Mouse (Mus musculus) liver, adult 2 months (tissue): ENCODE data around the gene Gm7849. TPM values are rescaled to one million over a fixed set of nuclear protein-coding genes. Genes with fewer than 3 reads are reported as not detected.
"Not testable (repeated sequence)": the region's sequence is repeated elsewhere in the genome, so short reads cannot be mapped to it uniquely, and the experiment has no call there.

Experiments used
- DNase-seq: peaks from one replicate; pipeline ENCODE4 v3.0.0-alpha.2; 2011; ENCODE audit warnings: low read depth, low spot score; ENCODE audit errors: extremely low read depth
- H3K27ac ChIP-seq: fragments of 200-500 bp; replicated peaks from 2 replicates; pipeline ENCODE4 v1.5.1; 2012; ENCODE audit warnings: low read depth, mild to moderate bottlenecking, control low read depth, inconsistent platforms, low read length; ENCODE audit not compliant: insufficient read depth
- H3K27me3 ChIP-seq: fragments of 200-500 bp; 2 replicates; pipeline ENCODE4 v1.6.1; 2012; ENCODE audit warnings: mild to moderate bottlenecking, moderate library complexity, low read length, inconsistent platforms; ENCODE audit not compliant: control insufficient read depth, insufficient read depth
- H3K36me3 ChIP-seq: fragments of 200-500 bp; 2 replicates; pipeline ENCODE4 v1.6.1; 2012; ENCODE audit warnings: low read length, inconsistent platforms; ENCODE audit not compliant: control insufficient read depth, insufficient read depth
- H3K4me1 ChIP-seq: fragments of 200-500 bp; 2 replicates; pipeline ENCODE4 v1.6.1; 2011; ENCODE audit warnings: low read length; ENCODE audit not compliant: control insufficient read depth, insufficient read depth
- H3K4me3 ChIP-seq: fragments of 200-500 bp; 2 replicates; pipeline ENCODE4 v1.5.1; 2011; ENCODE audit warnings: low read depth, mild to moderate bottlenecking, control low read depth, low read length, moderate library complexity; ENCODE audit not compliant: insufficient read depth
- H3K79me2 ChIP-seq: fragments of 200-500 bp; 2 replicates; pipeline ENCODE4 v1.6.1; 2012; ENCODE audit warnings: inconsistent platforms, mild to moderate bottlenecking, low read length, moderate library complexity; ENCODE audit not compliant: control insufficient read depth, insufficient read depth
- H3K9ac ChIP-seq: fragments of 200-500 bp; 2 replicates; pipeline ENCODE4 v1.6.1; 2012; ENCODE audit warnings: low read depth, mild to moderate bottlenecking, control low read depth, inconsistent platforms, low read length
- WGBS: fragments of 180-500 bp; shearing (Covaris S2); methylation state at CpG from one replicate; pipeline ENCODE4 v1.1.7; 2018; 5-methylcytosine and 5-hydroxymethylcytosine counted together
- polyA plus RNA-seq: library from polyadenylated mRNA; depleted of rRNA; stranded (reverse); fragments of >200 nt; gene quantifications from 2 replicates; pipeline ENCODE4 v1.2.3, GENCODE M21; 2012; rRNA removed
- total RNA-seq: library from RNA; depleted of rRNA; stranded (reverse); fragments of >200 nt; gene quantifications from 2 replicates; pipeline ENCODE4 v1.2.3, GENCODE M21; 2014; rRNA removed

The Gm7849 gene
- total RNA-seq = not detected in 2 replicates
- polyA plus RNA-seq = not detected in 2 replicates

DNA sequence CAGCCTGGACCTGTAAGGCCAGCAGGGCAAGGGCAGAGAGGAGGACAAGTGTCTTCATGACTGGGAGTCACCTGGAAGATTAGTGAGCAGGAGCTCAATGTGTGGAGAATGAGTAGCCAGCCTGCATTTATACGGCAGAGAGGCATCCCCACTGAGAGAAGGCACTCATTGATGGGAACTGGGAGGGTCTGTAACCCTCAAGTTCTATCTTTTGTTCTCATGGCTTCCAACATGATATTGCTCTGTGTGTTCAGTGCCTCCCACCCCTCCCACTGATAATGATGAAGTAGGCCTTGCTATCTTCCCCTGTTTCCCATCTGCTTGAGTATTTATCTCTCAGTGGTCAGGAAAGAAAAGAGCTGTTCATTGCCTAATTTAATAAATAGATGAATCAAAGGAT, at the start of gene Gm7849:
Gm7849 (minus strand) TSS at position 101 of the 400 bp plus-strand sequence.
- not testable (repeated sequence) for H3K4me3 ChIP-seq, DNase-seq, H3K79me2 ChIP-seq, H3K36me3 ChIP-seq, H3K4me1 ChIP-seq, H3K27ac ChIP-seq, H3K27me3 ChIP-seq, H3K9ac ChIP-seq
- WGBS = no CpG with 5 or more reads among the region's 1 CpGs

DNA sequence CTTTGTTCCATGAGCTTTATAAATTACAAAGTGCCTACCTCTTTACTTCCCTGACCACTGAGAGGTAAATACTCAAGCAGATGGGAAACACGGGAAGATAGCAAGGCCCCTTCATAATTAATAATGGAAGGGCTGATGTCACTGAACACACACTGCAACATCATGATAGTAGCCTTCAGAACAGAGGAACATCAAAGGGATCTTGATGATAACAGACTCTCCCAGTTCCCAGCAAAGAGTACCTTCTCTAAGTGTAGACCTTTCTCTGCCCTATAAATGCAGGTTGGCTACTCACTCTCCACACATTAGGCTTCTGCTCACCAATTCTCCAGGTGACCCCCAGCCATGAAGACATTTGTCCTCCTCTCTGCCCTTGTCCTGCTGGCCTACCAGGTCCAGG, 29.2 kb downstream of the Gm7849 start, which contains the start of gene Defa36:
Defa36 (plus strand) TSS at position 301 of the 400 bp plus-strand sequence.
- no CpG with 5 or more reads among the region's 1 CpGs for WGBS
- not testable (repeated sequence) for H3K27ac ChIP-seq, H3K27me3 ChIP-seq, H3K9ac ChIP-seq, H3K79me2 ChIP-seq, H3K4me1 ChIP-seq, H3K36me3 ChIP-seq, DNase-seq, H3K4me3 ChIP-seq

Other genes starting within 250 kb of the Gm7849 start
- gene Gm15292, start 206.8 kb downstream of the Gm7849 start, total RNA-seq = not detected in 2 replicates
- not detected in 2 replicates for gene Gm15292, start 206.8 kb downstream of the Gm7849 start, polyA plus RNA-seq
- not detected in 2 replicates for gene Defa27, start 141.0 kb downstream of the Gm7849 start, total RNA-seq
- gene Defa27, start 141.0 kb downstream of the Gm7849 start, polyA plus RNA-seq = not detected in 2 replicates
- gene Defa29, start 129.5 kb downstream of the Gm7849 start, total RNA-seq = not detected in 2 replicates
- not detected in 2 replicates for gene Defa29, start 129.5 kb downstream of the Gm7849 start, polyA plus RNA-seq
- gene Defa2, start 78.0 kb downstream of the Gm7849 start, total RNA-seq = not detected in 2 replicates
- gene Defa2, start 78.0 kb downstream of the Gm7849 start, polyA plus RNA-seq = not detected in 2 replicates
- not detected in 2 replicates for gene Defa33, start 64.7 kb downstream of the Gm7849 start, total RNA-seq
- not detected in 2 replicates for gene Defa33, start 64.7 kb downstream of the Gm7849 start, polyA plus RNA-seq
- not detected in 2 replicates for gene Defa36, start 29.1 kb downstream of the Gm7849 start, total RNA-seq
- not detected in 2 replicates for gene Defa36, start 29.1 kb downstream of the Gm7849 start, polyA plus RNA-seq
- not detected in 2 replicates for gene Defa20, start 52.7 kb upstream of the Gm7849 start, total RNA-seq
- not detected in 2 replicates for gene Defa20, start 52.7 kb upstream of the Gm7849 start, polyA plus RNA-seq
- not detected in 2 replicates for gene Defa32, start 72.5 kb upstream of the Gm7849 start, total RNA-seq
- not detected in 2 replicates for gene Defa32, start 72.5 kb upstream of the Gm7849 start, polyA plus RNA-seq
- gene Defa37, start 108.8 kb upstream of the Gm7849 start, total RNA-seq = not detected in 2 replicates
- not detected in 2 replicates for gene Defa37, start 108.8 kb upstream of the Gm7849 start, polyA plus RNA-seq
- gene Defa28, start 126.4 kb upstream of the Gm7849 start, total RNA-seq = not detected in 2 replicates
- not detected in 2 replicates for gene Defa28, start 126.4 kb upstream of the Gm7849 start, polyA plus RNA-seq
- not detected in 2 replicates for gene Gm7861, start 137.9 kb upstream of the Gm7849 start, total RNA-seq
- not detected in 2 replicates for gene Gm7861, start 137.9 kb upstream of the Gm7849 start, polyA plus RNA-seq
- gene Defa26, start 161.6 kb upstream of the Gm7849 start, total RNA-seq = not detected in 2 replicates
- gene Defa26, start 161.6 kb upstream of the Gm7849 start, polyA plus RNA-seq = not detected in 2 replicates
- not detected in 2 replicates for gene Defa17, start 199.2 kb upstream of the Gm7849 start, total RNA-seq
- not detected in 2 replicates for gene Defa17, start 199.2 kb upstream of the Gm7849 start, polyA plus RNA-seq
- not detected in 2 replicates for gene Defa34, start 209.2 kb upstream of the Gm7849 start, total RNA-seq
- gene Defa34, start 209.2 kb upstream of the Gm7849 start, polyA plus RNA-seq = not detected in 2 replicates
- not detected in 2 replicates for gene AY761184, start 247.1 kb upstream of the Gm7849 start, total RNA-seq
- gene AY761184, start 247.1 kb upstream of the Gm7849 start, polyA plus RNA-seq = not detected in 2 replicates